Mouse (Mus musculus): ENCODE measurements around the gene Nkpd1. TPM values are rescaled to one million over a fixed set of nuclear protein-coding genes. Genes with fewer than 3 reads are reported as not detected.
A peak's percentile ranks its signal among the peaks of the same experiment; 100 is the strongest.
"Not testable (repeated sequence)": the region's sequence is repeated elsewhere in the genome, so short reads cannot be mapped to it uniquely, and the experiment has no call there.

Nkpd1 gene
- polyA plus RNA-seq, 1 experiment from 2014 or later, result 1.2 TPM

- H3K9ac ChIP-seq (replicated peaks; ENCODE audit: low read depth, low read length), result no peak overlapping the region
- H3K36me3 ChIP-seq (ENCODE audit: control insufficient read depth, insufficient read depth, low read length), result no peaks in the 10 kb centered on the region
- peak overlapping the region; percentile 92; the same call in 1 of the 2 replicates for H3K4me2 ChIP-seq (ENCODE audit: low read depth, low read length)
- H3K27ac ChIP-seq (ENCODE audit: low read depth, low read length), result no peak overlapping the region
- no peak for ATAC-seq (ENCODE audit: low read depth)
- no peak overlapping the region for H3K4me3 ChIP-seq (ENCODE audit: low read depth, low read length)
- H3K9me3 ChIP-seq (ENCODE audit: control insufficient read depth, low read length), result no peaks in the 10 kb centered on the region
- peaks cover 12% of the 10 kb centered on the region; the same call in 1 of the 2 replicates for H3K4me1 ChIP-seq (ENCODE audit: control insufficient read depth, insufficient read depth, low read length)
- no peaks in the 10 kb centered on the region for H3K27me3 ChIP-seq (ENCODE audit: control insufficient read depth, insufficient read depth, low read length)
- 98% methylated on average over 7 of the region's 7 CpGs for WGBS
These were observed 7.9 kb upstream of the Nkpd1 start for GRCm38 (mm10) chr7:19509786-19510185.

- H3K27ac ChIP-seq (ENCODE audit: low read depth, low read length); H3K9me3 ChIP-seq (ENCODE audit: control insufficient read depth, low read length); H3K9ac ChIP-seq (replicated peaks; ENCODE audit: low read depth, low read length); H3K4me2 ChIP-seq (ENCODE audit: low read depth, low read length); ATAC-seq (ENCODE audit: low read depth); H3K36me3 ChIP-seq (ENCODE audit: control insufficient read depth, insufficient read depth, low read length); H3K27me3 ChIP-seq (ENCODE audit: control insufficient read depth, insufficient read depth, low read length); H3K4me3 ChIP-seq (ENCODE audit: low read depth, low read length): not testable (repeated sequence)
- peaks cover 12% of the 10 kb centered on the region; the same call in 1 of the 2 replicates for H3K4me1 ChIP-seq (ENCODE audit: control insufficient read depth, insufficient read depth, low read length)
- 72% methylated on average over 6 of the region's 7 CpGs for WGBS
These were observed 5.7 kb upstream of the Nkpd1 start for GRCm38 (mm10) chr7:19511934-19512333.

- H3K27ac ChIP-seq (ENCODE audit: low read depth, low read length), result no peak overlapping the region
- no peak overlapping the region for H3K4me3 ChIP-seq (ENCODE audit: low read depth, low read length)
- no peaks in the 10 kb centered on the region for H3K36me3 ChIP-seq (ENCODE audit: control insufficient read depth, insufficient read depth, low read length)
- 88% methylated on average over 6 of the region's 6 CpGs for WGBS
- H3K27me3 ChIP-seq (ENCODE audit: control insufficient read depth, insufficient read depth, low read length), result no peaks in the 10 kb centered on the region
- H3K4me2 ChIP-seq (ENCODE audit: low read depth, low read length), result no peak overlapping the region
- H3K4me1 ChIP-seq (ENCODE audit: control insufficient read depth, insufficient read depth, low read length), result peaks cover 12% of the 10 kb centered on the region; the same call in 1 of the 2 replicates
- H3K9me3 ChIP-seq (ENCODE audit: control insufficient read depth, low read length), result no peaks in the 10 kb centered on the region
- ATAC-seq (ENCODE audit: low read depth), result no peak
- no peak overlapping the region for H3K9ac ChIP-seq (replicated peaks; ENCODE audit: low read depth, low read length)
These were observed 5.3 kb upstream of the Nkpd1 start for GRCm38 (mm10) chr7:19512353-19512752.

GRCm38 (mm10) chr7:19520032-19520431 is 2.4 kb downstream of the Nkpd1 start:
- H3K36me3 ChIP-seq (ENCODE audit: control insufficient read depth, insufficient read depth, low read length), result no peaks in the 10 kb centered on the region
- no peak for ATAC-seq (ENCODE audit: low read depth)
- H3K27ac ChIP-seq (ENCODE audit: low read depth, low read length), result no peak overlapping the region
- peak overlapping the region; percentile 17; the same call in 1 of the 2 replicates for H3K4me3 ChIP-seq (ENCODE audit: low read depth, low read length)
- peaks cover 23% of the 10 kb centered on the region for H3K4me1 ChIP-seq (ENCODE audit: control insufficient read depth, insufficient read depth, low read length)
- 6% methylated on average over 23 of the region's 23 CpGs for WGBS
- peak overlapping the region; percentile 41 for H3K9ac ChIP-seq (replicated peaks; ENCODE audit: low read depth, low read length)
- peaks cover 57% of the 10 kb centered on the region for H3K27me3 ChIP-seq (ENCODE audit: control insufficient read depth, insufficient read depth, low read length)
- no peaks in the 10 kb centered on the region for H3K9me3 ChIP-seq (ENCODE audit: control insufficient read depth, low read length)
- H3K4me2 ChIP-seq (ENCODE audit: low read depth, low read length), result peak overlapping the region; percentile 37

- peak; percentile 4; the same call in 1 of the 2 replicates for ATAC-seq (ENCODE audit: low read depth)
- H3K27me3 ChIP-seq (ENCODE audit: control insufficient read depth, insufficient read depth, low read length), result peaks cover 60% of the 10 kb centered on the region
- no peaks in the 10 kb centered on the region for H3K9me3 ChIP-seq (ENCODE audit: control insufficient read depth, low read length)
- H3K36me3 ChIP-seq (ENCODE audit: control insufficient read depth, insufficient read depth, low read length), result no peaks in the 10 kb centered on the region
- no peak overlapping the region for H3K27ac ChIP-seq (ENCODE audit: low read depth, low read length)
- H3K4me3 ChIP-seq (ENCODE audit: low read depth, low read length), result peak overlapping the region; percentile 33; the same call in 1 of the 2 replicates
- H3K4me2 ChIP-seq (ENCODE audit: low read depth, low read length), result peak overlapping the region; percentile 68
- WGBS, result 12% methylated on average over 72 of the region's 72 CpGs
- peaks cover 18% of the 10 kb centered on the region for H3K4me1 ChIP-seq (ENCODE audit: control insufficient read depth, insufficient read depth, low read length)
- H3K9ac ChIP-seq (replicated peaks; ENCODE audit: low read depth, low read length), result peak overlapping the region; percentile 50; the same call in 1 of the 2 replicates
These were observed 5.5 kb downstream of the Nkpd1 start for GRCm38 (mm10) chr7:19523017-19523756.

GRCm38 (mm10) chr7:19523757-19524419 is 6.2 kb downstream of the Nkpd1 start:
- Histone ChIP-seq H3K4me1 (ENCODE audit: control insufficient read depth, insufficient read depth, low read length) (peaks cover 18% of the 10 kb centered on the region), H3K9ac (replicated peaks; ENCODE audit: low read depth, low read length) (peak overlapping the region; percentile 50), H3K4me3 (ENCODE audit: low read depth, low read length) (peak overlapping the region; percentile 33), H3K27ac (ENCODE audit: low read depth, low read length) (no peak overlapping the region), H3K9me3 (ENCODE audit: control insufficient read depth, low read length) (no peaks in the 10 kb centered on the region), H3K36me3 (ENCODE audit: control insufficient read depth, insufficient read depth, low read length) (no peaks in the 10 kb centered on the region), H3K4me2 (ENCODE audit: low read depth, low read length) (peak overlapping the region; percentile 68), H3K27me3 (ENCODE audit: control insufficient read depth, insufficient read depth, low read length) (peaks cover 55% of the 10 kb centered on the region)
- ATAC-seq (ENCODE audit: low read depth), result peak; percentile 74
- WGBS, result 2% methylated on average over 64 of the region's 64 CpGs

- Histone ChIP-seq H3K9ac (replicated peaks; ENCODE audit: low read depth, low read length) (peak overlapping the region; percentile 50), H3K4me1 (ENCODE audit: control insufficient read depth, insufficient read depth, low read length) (peaks cover 18% of the 10 kb centered on the region), H3K27ac (ENCODE audit: low read depth, low read length) (no peak overlapping the region), H3K4me3 (ENCODE audit: low read depth, low read length) (peak overlapping the region; percentile 33), H3K27me3 (ENCODE audit: control insufficient read depth, insufficient read depth, low read length) (peaks cover 49% of the 10 kb centered on the region), H3K9me3 (ENCODE audit: control insufficient read depth, low read length) (no peaks in the 10 kb centered on the region), H3K4me2 (ENCODE audit: low read depth, low read length) (peak overlapping the region; percentile 68), H3K36me3 (ENCODE audit: control insufficient read depth, insufficient read depth, low read length) (peaks cover 4% of the 10 kb centered on the region; the same call in 1 of the 2 replicates)
- 15% methylated on average over 24 of the region's 24 CpGs for WGBS
- ATAC-seq (ENCODE audit: low read depth), result peak; percentile 19; the same call in 1 of the 2 replicates
These were observed 6.9 kb downstream of the Nkpd1 start for GRCm38 (mm10) chr7:19524420-19525104.

GRCm38 (mm10) chr7:19525105-19525481 is 7.5 kb downstream of the Nkpd1 start:
- ATAC-seq (ENCODE audit: low read depth), result no peak
- 51% methylated on average over 2 of the region's 2 CpGs for WGBS
- Histone ChIP-seq H3K9ac (replicated peaks; ENCODE audit: low read depth, low read length) (no peak overlapping the region), H3K9me3 (ENCODE audit: control insufficient read depth, low read length) (no peaks in the 10 kb centered on the region), H3K36me3 (ENCODE audit: control insufficient read depth, insufficient read depth, low read length) (peaks cover 5% of the 10 kb centered on the region; the same call in 1 of the 2 replicates), H3K4me2 (ENCODE audit: low read depth, low read length) (no peak overlapping the region), H3K4me1 (ENCODE audit: control insufficient read depth, insufficient read depth, low read length) (peaks cover 16% of the 10 kb centered on the region), H3K27ac (ENCODE audit: low read depth, low read length) (no peak overlapping the region), H3K4me3 (ENCODE audit: low read depth, low read length) (no peak overlapping the region), H3K27me3 (ENCODE audit: control insufficient read depth, insufficient read depth, low read length) (peaks cover 47% of the 10 kb centered on the region)

Measured in neural tube, embryonic 14.5 days (tissue).